Mouse (Mus musculus): Measurements from ENCODE around the gene Itgb5. TPM values are rescaled to one million over a fixed set of nuclear protein-coding genes. Genes with fewer than 3 reads are reported as not detected.
A peak's percentile ranks its signal among the peaks of the same experiment; 100 is the strongest.

The Itgb5 gene
- polyA plus RNA-seq, 1 experiment from 2014 or later: 26.0 TPM

DNA sequence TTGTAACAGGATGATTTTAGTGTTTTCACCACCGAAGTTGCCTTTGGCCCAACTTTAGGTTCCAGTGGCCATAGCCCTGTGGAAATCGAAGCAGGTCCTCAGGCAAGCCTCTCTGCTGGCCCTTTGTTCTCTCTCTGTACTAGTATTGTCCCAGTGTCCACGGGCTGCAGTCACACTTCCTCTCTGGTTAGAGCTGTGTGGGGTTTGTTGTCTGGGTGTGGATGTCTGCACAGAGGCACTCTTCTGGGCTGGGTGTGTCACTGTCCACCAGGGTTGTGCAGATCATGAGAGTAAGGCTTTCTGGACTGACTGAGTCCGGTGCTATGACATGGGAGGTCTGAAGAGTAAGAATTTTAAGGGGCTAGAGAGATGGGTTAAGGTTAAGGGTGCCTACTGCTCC is 85.5 kb downstream of the Itgb5 start:
- WGBS: 72% methylated on average over 4 of the region's 4 CpGs

GRCm38 (mm10) chr16:33916473-33917251 is 87.2 kb downstream of the Itgb5 start:
- DNase-seq (ENCODE audit: low spot score): peak; percentile 47
- ATAC-seq (ENCODE audit: low FRiP score, low TSS enrichment): peak; percentile 70
- Histone ChIP-seq H3K27ac (replicated peaks) (peak overlapping the region; percentile 69), H3K27me3 (ENCODE audit: control insufficient read depth, insufficient read depth, low read length) (no peaks in the 10 kb centered on the region), H3K4me2 (replicated peaks; ENCODE audit: low read depth) (no peak overlapping the region), H3K9ac (ENCODE audit: low read length) (no peak overlapping the region), H3K36me3 (ENCODE audit: control insufficient read depth, insufficient read depth, low read length) (0 out of 2 replicates have a peak, but pooled peaks cover 9% of the 10 kb centered on the region), H3K4me3 (ENCODE audit: low read depth, low read length) (no peak overlapping the region), H3K9me3 (ENCODE audit: control insufficient read depth, low read length) (no peaks in the 10 kb centered on the region), H3K4me1 (replicated peaks; ENCODE audit: control insufficient read depth, insufficient read depth) (peaks cover 6% of the 10 kb centered on the region)
- TF ChIP-seq EP300 (optimal IDR thresholded peaks at IDR 0.05) (no peak), CTCF (IDR thresholded peaks at IDR 0.05; ENCODE audit: low read depth) (no peak; the same call in 1 of the 2 replicates)
- WGBS: 33% methylated on average over 12 of the region's 12 CpGs

More for the DNA sequence above, 85.5 kb downstream of the Itgb5 start:
- DNase-seq (ENCODE audit: low spot score) (no peak), ATAC-seq (ENCODE audit: low FRiP score, low TSS enrichment) (peak; percentile 43; the same call in 1 of the 2 replicates)
- TF ChIP-seq EP300 (optimal IDR thresholded peaks at IDR 0.05) (no peak), CTCF (IDR thresholded peaks at IDR 0.05; ENCODE audit: low read depth) (no peak)
- Histone ChIP-seq H3K27me3 (ENCODE audit: control insufficient read depth, insufficient read depth, low read length) (no peaks in the 10 kb centered on the region), H3K4me3 (ENCODE audit: low read depth, low read length) (no peak overlapping the region), H3K4me2 (replicated peaks; ENCODE audit: low read depth) (no peak overlapping the region), H3K36me3 (ENCODE audit: control insufficient read depth, insufficient read depth, low read length) (0 out of 2 replicates have a peak, but pooled peaks cover 5% of the 10 kb centered on the region), H3K9ac (ENCODE audit: low read length) (no peak overlapping the region), H3K9me3 (ENCODE audit: control insufficient read depth, low read length) (no peaks in the 10 kb centered on the region), H3K27ac (replicated peaks) (no peak overlapping the region), H3K4me1 (replicated peaks; ENCODE audit: control insufficient read depth, insufficient read depth) (peaks cover 6% of the 10 kb centered on the region)

GRCm38 (mm10) chr16:33917390-33917789 is 87.9 kb downstream of the Itgb5 start:
- Histone ChIP-seq H3K27ac (replicated peaks) (peak overlapping the region; percentile 69), H3K36me3 (ENCODE audit: control insufficient read depth, insufficient read depth, low read length) (0 out of 2 replicates have a peak, but pooled peaks cover 9% of the 10 kb centered on the region), H3K4me1 (replicated peaks; ENCODE audit: control insufficient read depth, insufficient read depth) (peaks cover 6% of the 10 kb centered on the region), H3K4me2 (replicated peaks; ENCODE audit: low read depth) (no peak overlapping the region), H3K4me3 (ENCODE audit: low read depth, low read length) (no peak overlapping the region), H3K9ac (ENCODE audit: low read length) (no peak overlapping the region), H3K27me3 (ENCODE audit: control insufficient read depth, insufficient read depth, low read length) (no peaks in the 10 kb centered on the region), H3K9me3 (ENCODE audit: control insufficient read depth, low read length) (no peaks in the 10 kb centered on the region)
- WGBS: 47% methylated on average over 5 of the region's 5 CpGs
- TF ChIP-seq EP300 (optimal IDR thresholded peaks at IDR 0.05) (no peak), CTCF (IDR thresholded peaks at IDR 0.05; ENCODE audit: low read depth) (no peak)
- no peak for DNase-seq (ENCODE audit: low spot score)
- ATAC-seq (ENCODE audit: low FRiP score, low TSS enrichment): no peak

GRCm38 (mm10) chr16:33917926-33918325 is 88.5 kb downstream of the Itgb5 start:
- DNase-seq (ENCODE audit: low spot score) (no peak), ATAC-seq (ENCODE audit: low FRiP score, low TSS enrichment) (no peak)
- H3K4me2 ChIP-seq (replicated peaks; ENCODE audit: low read depth): no peak overlapping the region
- 72% methylated on average over 5 of the region's 5 CpGs for WGBS
- no peak overlapping the region for H3K9ac ChIP-seq (ENCODE audit: low read length)
- peaks cover 6% of the 10 kb centered on the region for H3K4me1 ChIP-seq (replicated peaks; ENCODE audit: control insufficient read depth, insufficient read depth)
- H3K9me3 ChIP-seq (ENCODE audit: control insufficient read depth, low read length): no peaks in the 10 kb centered on the region
- no peak overlapping the region for H3K4me3 ChIP-seq (ENCODE audit: low read depth, low read length)
- H3K27me3 ChIP-seq (ENCODE audit: control insufficient read depth, insufficient read depth, low read length): no peaks in the 10 kb centered on the region
- no peak for TF ChIP-seq CTCF (IDR thresholded peaks at IDR 0.05; ENCODE audit: low read depth)
- TF ChIP-seq EP300 (optimal IDR thresholded peaks at IDR 0.05): no peak
- peak overlapping the region; percentile 69; the same call in 1 of the 2 replicates for H3K27ac ChIP-seq (replicated peaks)
- H3K36me3 ChIP-seq (ENCODE audit: control insufficient read depth, insufficient read depth, low read length): 0 out of 2 replicates have a peak, but pooled peaks cover 9% of the 10 kb centered on the region

DNA sequence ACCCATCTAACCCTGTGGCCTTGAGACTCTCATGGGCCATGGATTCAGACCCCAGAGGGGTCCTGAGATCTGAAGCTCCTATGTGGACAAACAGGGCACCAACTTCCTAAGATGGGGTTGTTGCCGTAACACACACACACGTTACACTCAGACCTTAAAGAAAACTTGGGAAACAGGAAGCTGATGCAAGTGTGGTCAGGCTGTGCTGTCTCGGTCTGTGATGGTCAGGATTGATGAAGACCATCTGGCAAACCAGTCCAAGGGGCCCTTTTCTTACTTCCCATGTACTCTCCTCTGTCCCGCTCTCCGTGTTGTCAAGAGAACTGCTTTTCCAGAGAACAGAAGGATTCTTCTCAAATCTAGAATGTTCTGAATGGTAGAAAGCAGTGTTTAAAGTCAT is 92.0 kb downstream of the Itgb5 start:
- Histone ChIP-seq H3K9ac (ENCODE audit: low read length) (no peak overlapping the region), H3K36me3 (ENCODE audit: control insufficient read depth, insufficient read depth, low read length) (0 out of 2 replicates have a peak, but pooled peaks cover 9% of the 10 kb centered on the region), H3K4me3 (ENCODE audit: low read depth, low read length) (no peak overlapping the region), H3K27ac (replicated peaks) (peak overlapping the region; percentile 67), H3K9me3 (ENCODE audit: control insufficient read depth, low read length) (no peaks in the 10 kb centered on the region), H3K27me3 (ENCODE audit: control insufficient read depth, insufficient read depth, low read length) (no peaks in the 10 kb centered on the region), H3K4me2 (replicated peaks; ENCODE audit: low read depth) (no peak overlapping the region), H3K4me1 (replicated peaks; ENCODE audit: control insufficient read depth, insufficient read depth) (peaks cover 3% of the 10 kb centered on the region)
- no peak for ATAC-seq (ENCODE audit: low FRiP score, low TSS enrichment)
- TF ChIP-seq CTCF (IDR thresholded peaks at IDR 0.05; ENCODE audit: low read depth) (no peak), EP300 (optimal IDR thresholded peaks at IDR 0.05) (no peak)
- 54% methylated on average over 5 of the region's 5 CpGs for WGBS
- DNase-seq (ENCODE audit: low spot score): no peak
